Mouse (Mus musculus) left cerebral cortex, adult 11 months (tissue): ENCODE measurements at regions not wholly inside any gene's neighbourhood (a gene's known extent, or its start where the extent isn't known, plus 50 kb on each side); places are given as distances from the start of the nearest gene placed in this dataset.

Source experiments
- DNase-seq: peaks from one replicate; pipeline ENCODE4 v3.0.0; 2022; ENCODE audit warnings: low spot score

- no peak for DNase-seq
These were observed 64.6 kb upstream of the Cdh5 start for GRCm38 (mm10) chr8:104036580-104037477.

GRCm38 (mm10) chr8:104037611-104038010 is 63.8 kb upstream of the Cdh5 start:
- no peak for DNase-seq

GRCm38 (mm10) chr8:104039526-104039925 is 61.9 kb upstream of the Cdh5 start:
- DNase-seq, result no peak

- DNase-seq, result no peak
These were observed 59.9 kb upstream of the Cdh5 start for GRCm38 (mm10) chr8:104041522-104041921.

GRCm38 (mm10) chr8:104042434-104042833 is 59.0 kb upstream of the Cdh5 start:
- DNase-seq, result no peak

- no peak for DNase-seq
These were observed 53.4 kb upstream of the Cdh5 start for GRCm38 (mm10) chr8:104048037-104048436.

GRCm38 (mm10) chr8:104049181-104049580 is 52.2 kb upstream of the Cdh5 start:
- DNase-seq, result no peak

GRCm38 (mm10) chr8:104050694-104051539 is 50.5 kb upstream of the Cdh5 start:
- peak; percentile 64 for DNase-seq

GRCm38 (mm10) chr8:104051540-104051882 is 49.9 kb upstream of the Cdh5 start:
- no peak for DNase-seq
